Mouse (Mus musculus) lung, postnatal 0 days (tissue): ENCODE data around the gene Apmap.

ENCODE experiments used
- CTCF ChIP-seq: IDR thresholded peaks from 2 replicates; pipeline ENCODE4 v1.5.1; 2016; ENCODE audit warnings: antibody characterized with exemption, mild to moderate bottlenecking
- EP300 ChIP-seq: IDR thresholded peaks from 2 replicates; pipeline ENCODE4 v1.6.1; 2016; ENCODE audit warnings: antibody characterized with exemption, mild to moderate bottlenecking, control low read depth

GRCm38 (mm10) chr2:150656975-150657768 is 48.8 kb upstream of the Apmap start:
- TF ChIP-seq EP300 (no peak), CTCF (no peak)
